ENCODE assay signal across 8 mouse cellular contexts in the genomic region with DNA sequence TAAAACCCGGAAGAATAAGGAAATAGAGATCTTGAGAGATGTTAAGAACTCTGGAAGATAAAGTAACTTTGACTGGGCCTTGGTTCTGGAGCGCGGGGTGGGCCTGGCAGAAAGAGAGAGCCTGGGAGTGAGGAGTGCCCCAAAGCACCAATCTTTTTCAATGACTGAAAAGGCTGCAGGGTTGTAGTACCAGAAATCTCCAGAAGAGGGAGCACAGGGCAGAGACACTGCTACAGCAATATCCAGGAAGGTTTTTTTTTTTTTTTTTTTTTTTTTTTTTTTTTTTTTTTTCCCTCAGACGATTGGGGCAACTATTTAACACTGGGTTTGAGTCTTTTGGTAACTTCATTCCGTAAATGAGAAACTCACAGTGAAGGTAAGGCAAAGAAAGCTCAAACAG.
DNase-seq lines count a peak whose midpoint lies in the region; ATAC-seq and TF ChIP-seq lines count a peak whose summit lies in the region.

No protein-coding gene starts in this region.

- TF ChIP-seq POLR2A in liver, adult 2 months (IDR thresholded peaks at IDR 0.05; ENCODE audit: extremely low read depth, insufficient read depth, low read length) = no peak

- no peaks in the 10 kb centered on the region for H3K79me2 ChIP-seq in liver, adult 2 months (ENCODE audit: control insufficient read depth, insufficient read depth, low read length)

- intact Hi-C loops in left cerebral cortex, postnatal 36 days (cut with DNase I) = loop anchor here (5.0 kb wide), 1 partner anchor 82 kb away; no protein-coding TSS in a partner anchor

- no peaks in the 10 kb centered on the region for H3K9me3 ChIP-seq in liver, embryonic 11.5 days (ENCODE audit: control insufficient read depth, low read length)

- H3K4me3 ChIP-seq in liver, adult 2 months (ENCODE audit: insufficient read depth, low read depth, low read length) = no peak overlapping the region
- no peak overlapping the region for H3K4me3 ChIP-seq in liver, embryonic 11.5 days (ENCODE audit: low read depth, low read length)

- DNase-seq in liver, adult 2 months (ENCODE audit: extremely low read depth, low read depth, low spot score) = peak; percentile 42
- DNase-seq in liver, embryonic 11.5 days (ENCODE audit: low spot score) = no peak
- peak; percentile 90 for DNase-seq in cerebellum, adult 18-20 months
- DNase-seq in frontal cortex, adult 2 months (ENCODE audit: extremely low spot score in 1 of 2, low spot score in 1 of 2) = peak; percentile 74 to 98
- peak; percentile 77 for DNase-seq in kidney, adult 18-20 months
- DNase-seq in left cerebral cortex, postnatal 36 days (ENCODE audit: low spot score in 2 of 2) = peak; percentile 80 to 86
- DNase-seq in thymus, postnatal 0 days (ENCODE audit: low spot score) = peak; percentile 72

- no peak overlapping the region for H3K27ac ChIP-seq in liver, adult 2 months (replicated peaks; ENCODE audit: insufficient read depth, low read depth, low read length)
- H3K27ac ChIP-seq in liver, embryonic 11.5 days (ENCODE audit: low read depth, low read length) = no peak overlapping the region

- H3K4me1 ChIP-seq in liver, adult 2 months (ENCODE audit: control insufficient read depth, insufficient read depth, low read length) = no peaks in the 10 kb centered on the region
- no peaks in the 10 kb centered on the region for H3K4me1 ChIP-seq in liver, embryonic 11.5 days (replicated peaks; ENCODE audit: control insufficient read depth, insufficient read depth, low read length)

- no peak overlapping the region for H3K9ac ChIP-seq in liver, adult 2 months (ENCODE audit: low read depth, low read length)
- H3K9ac ChIP-seq in liver, embryonic 11.5 days (ENCODE audit: low read depth, low read length) = no peak overlapping the region

- H3K4me2 ChIP-seq in liver, embryonic 11.5 days = no peak overlapping the region

- ATAC-seq in liver, embryonic 11.5 days (replicated peaks; ENCODE audit: low FRiP score) = no peak
- ATAC-seq in neutrophil, adult 5-6 weeks (ENCODE audit: extremely low read depth, insufficient number of reproducible peaks, low FRiP score, poor library complexity, severe bottlenecking) = 0 out of 2 replicates have a peak, but pooled peaks have one; percentile 35

- TF ChIP-seq CTCF in liver, adult 2 months (IDR thresholded peaks at IDR 0.05; ENCODE audit: low read depth, low read length) = peak; percentile 42

- no peaks in the 10 kb centered on the region for H3K36me3 ChIP-seq in liver, adult 2 months (ENCODE audit: control insufficient read depth, insufficient read depth, low read length)
- H3K36me3 ChIP-seq in liver, embryonic 11.5 days (ENCODE audit: control insufficient read depth, insufficient read depth, low read length) = no peaks in the 10 kb centered on the region

- WGBS in liver, adult 2 months = 6% methylated on average over 5 of the region's 5 CpGs
- 10% methylated on average over 5 of the region's 5 CpGs for WGBS in liver, embryonic 11.5 days

- H3K27me3 ChIP-seq in liver, adult 2 months (ENCODE audit: control insufficient read depth, insufficient read depth, low read length) = no peaks in the 10 kb centered on the region
- H3K27me3 ChIP-seq in liver, embryonic 11.5 days (replicated peaks; ENCODE audit: control insufficient read depth, insufficient read depth, low read length) = peaks cover 2% of the 10 kb centered on the region; the same call in 1 of the 2 replicates
